19 mouse cellular contexts compared by ENCODE assay signal in genomic region chr2:126286420-126286819, GRCm38 (mm10).
"Had no signal": no experiment of that assay in that cellular context is flagged by ENCODE, and none has a peak within 500 bp of the region (broad histone marks: within the 10 kb centered on the region; RNA-seq: fewer than 3 reads in every experiment).

No protein-coding gene starts in this region.

- H3K27ac ChIP-seq: lung, embryonic 15.5 days; macrophage; midbrain, embryonic 13.5 days; midbrain, embryonic 15.5 days; neural tube, embryonic 12.5 days; stomach, embryonic 15.5 days had no signal

- ATAC-seq: liver, postnatal 0 days; lung, postnatal 0 days; midbrain, embryonic 13.5 days; midbrain, embryonic 15.5 days had no signal

- H3K4me2 ChIP-seq: lung, embryonic 15.5 days; midbrain, embryonic 11.5 days; midbrain, embryonic 13.5 days; midbrain, embryonic 15.5 days; neural tube, embryonic 12.5 days; stomach, embryonic 15.5 days had no signal

- H3K36me3 ChIP-seq: lung, embryonic 15.5 days; midbrain, embryonic 13.5 days; midbrain, embryonic 15.5 days; neural tube, embryonic 12.5 days; stomach, embryonic 15.5 days had no signal

- H3K9me3 ChIP-seq: lung, embryonic 15.5 days; midbrain, embryonic 13.5 days; midbrain, embryonic 15.5 days; neural tube, embryonic 12.5 days; stomach, embryonic 15.5 days had no signal

- H3K27me3 ChIP-seq: lung, embryonic 15.5 days; midbrain, embryonic 13.5 days; midbrain, embryonic 15.5 days; neural tube, embryonic 12.5 days; stomach, embryonic 15.5 days had no signal

- DNase-seq: liver, postnatal 0 days; lung, adult 2 months; lung, postnatal 14 days; lung, postnatal 36 days; right cerebral cortex, postnatal 25 days; right cerebral cortex, postnatal 4 days; spleen, adult 18-20 months; thymus, adult 2 months; thymus, postnatal 25 days; thymus, postnatal 4 days had no signal

- H3K4me3 ChIP-seq: lung, embryonic 15.5 days; megakaryocyte, embryonic 14.5 days; midbrain, embryonic 13.5 days; midbrain, embryonic 15.5 days; neural tube, embryonic 12.5 days; stomach, embryonic 15.5 days had no signal

- H3K9ac ChIP-seq: liver, postnatal 0 days; lung, embryonic 15.5 days; midbrain, embryonic 13.5 days; midbrain, embryonic 15.5 days; neural tube, embryonic 12.5 days; stomach, embryonic 15.5 days had no signal

- H3K4me1 ChIP-seq: lung, embryonic 15.5 days; megakaryocyte, embryonic 14.5 days; midbrain, embryonic 13.5 days; midbrain, embryonic 15.5 days; neural tube, embryonic 12.5 days; stomach, embryonic 15.5 days had no signal
